Mouse (Mus musculus): ENCODE data around the gene Pnrc2. TPM values are rescaled to one million over a fixed set of nuclear protein-coding genes. Genes with fewer than 3 reads are reported as not detected.
A peak's percentile ranks its signal among the peaks of the same experiment; 100 is the strongest.

Pnrc2 gene
- total and polyA plus RNA-seq, 3 experiments: 7.9 to 264 (median 197) TPM

DNA sequence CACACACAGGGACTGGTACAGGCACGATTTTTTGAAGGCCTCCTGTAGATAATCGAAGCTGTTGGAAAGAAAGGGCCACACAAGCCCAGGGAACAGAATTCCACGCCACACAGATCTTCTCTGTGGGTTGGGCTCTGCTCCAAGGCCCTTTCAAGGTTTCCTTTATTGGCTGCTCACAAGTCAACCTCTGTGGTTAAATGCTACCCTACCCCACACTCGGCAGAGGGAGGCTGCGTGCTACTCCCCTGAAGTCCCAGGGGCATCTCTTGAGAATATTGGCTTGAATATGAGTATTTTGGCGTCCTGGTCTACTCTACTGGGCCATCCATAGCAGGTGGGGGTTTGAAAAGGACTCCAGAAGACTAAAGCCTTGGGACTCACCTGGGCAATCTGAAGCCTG, 22.5 kb upstream of the Pnrc2 start:
- Histone ChIP-seq H3K4me1 (ENCODE audit: insufficient read depth, low read depth, low read length) (peaks cover 74% of the 10 kb centered on the region), H3K27me3 (ENCODE audit: insufficient read depth, low read length) (no peaks in the 10 kb centered on the region), H3K36me3 (replicated peaks) (peaks cover 16% of the 10 kb centered on the region), H3K4me3 (ENCODE audit: low read depth, low read length) (peak overlapping the region; percentile 62), H3K9me3 (replicated peaks) (peaks cover 4% of the 10 kb centered on the region; the same call in 1 of the 2 replicates)
- ATAC-seq (ENCODE audit: extremely low read depth, insufficient number of reproducible peaks, low FRiP score, poor library complexity, severe bottlenecking) (no peak), DNase-seq (ENCODE audit: low spot score) (no peak)
- TF ChIP-seq CTCF (IDR thresholded peaks at IDR 0.05; ENCODE audit: low read depth, low read length) (no peak), POLR2AphosphoS5 (IDR thresholded peaks at IDR 0.05; ENCODE audit: insufficient replicate concordance, low read depth, low read length) (no peak), TAL1 (conservative IDR thresholded peaks at IDR 0.05; ENCODE audit: low read depth, low read length) (no peak), GATA1 (IDR thresholded peaks at IDR 0.05; ENCODE audit: borderline replicate concordance, low read length) (no peak), GATA2 (IDR thresholded peaks at IDR 0.05; ENCODE audit: borderline replicate concordance, low read depth, low read length) (no peak)

DNA sequence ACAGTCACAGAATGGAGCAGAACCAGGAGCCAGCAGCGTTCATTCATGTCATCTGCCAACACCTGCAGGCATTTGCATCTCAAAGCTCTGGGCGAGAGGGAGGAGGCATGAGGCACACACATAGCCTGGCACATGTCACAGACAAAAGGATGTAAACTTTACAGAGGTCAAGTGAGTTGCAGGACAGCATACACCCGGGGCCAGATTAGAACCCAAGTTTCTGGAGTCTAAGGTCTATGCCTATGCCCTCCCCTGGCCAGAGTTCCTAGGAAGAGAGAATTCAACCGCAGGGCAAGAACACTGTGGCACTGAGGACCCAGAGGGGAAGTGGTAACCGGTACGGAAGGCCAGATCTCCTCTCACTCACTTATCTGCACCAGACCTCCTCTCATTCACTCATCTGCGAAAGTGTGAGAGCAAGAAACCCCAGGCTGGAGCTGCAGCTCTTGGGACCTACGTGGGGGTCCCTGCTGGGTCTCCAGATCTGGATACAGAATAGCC, 21.5 kb upstream of the Pnrc2 start, which contains the start of gene Cnr2:
Gene Cnr2, plus strand, starts transcription at position 324 of the 501 bp plus-strand sequence.
- peaks cover 10% of the 10 kb centered on the region for H3K36me3 ChIP-seq (replicated peaks)
- H3K4me3 ChIP-seq (ENCODE audit: low read depth, low read length): peak within 1 kb of the TSS; percentile 62
- DNase-seq (ENCODE audit: low spot score) (no peak), ATAC-seq (ENCODE audit: extremely low read depth, insufficient number of reproducible peaks, low FRiP score, poor library complexity, severe bottlenecking) (no peak)
- no peaks in the 10 kb centered on the region for H3K27me3 ChIP-seq (ENCODE audit: insufficient read depth, low read length)
- peaks cover 74% of the 10 kb centered on the region for H3K4me1 ChIP-seq (ENCODE audit: insufficient read depth, low read depth, low read length)
- H3K9me3 ChIP-seq (replicated peaks): peaks cover 4% of the 10 kb centered on the region; the same call in 1 of the 2 replicates
- TF ChIP-seq TAL1 (conservative IDR thresholded peaks at IDR 0.05; ENCODE audit: low read depth, low read length): 0 out of 2 replicates have a peak, but pooled peaks have one; percentile 7
- TF ChIP-seq GATA2 (IDR thresholded peaks at IDR 0.05; ENCODE audit: borderline replicate concordance, low read depth, low read length): no peak
- no peak for TF ChIP-seq CTCF (IDR thresholded peaks at IDR 0.05; ENCODE audit: low read depth, low read length)

DNA sequence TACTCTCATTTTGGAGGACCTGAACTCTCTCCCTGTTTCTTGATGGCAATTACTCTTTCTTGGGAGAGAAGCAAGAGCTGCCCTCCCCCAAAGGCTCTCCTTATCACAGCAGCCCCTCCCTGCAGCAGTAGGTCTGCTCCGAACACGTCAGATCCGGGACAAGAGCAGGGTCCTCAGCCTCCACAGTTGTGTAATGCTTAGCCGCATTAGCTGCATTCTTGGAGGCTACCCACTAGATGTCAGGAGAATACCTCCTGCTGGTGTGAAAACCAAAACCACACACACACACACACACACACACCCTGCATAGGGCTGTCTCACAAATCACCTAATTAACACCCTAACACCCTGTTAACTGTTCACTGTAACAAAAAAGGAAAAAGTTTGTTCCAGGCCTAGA, 19.2 kb upstream of the Pnrc2 start:
- ATAC-seq (ENCODE audit: extremely low read depth, insufficient number of reproducible peaks, low FRiP score, poor library complexity, severe bottlenecking) (no peak), DNase-seq (ENCODE audit: low spot score) (no peak)
- H3K4me1 ChIP-seq (ENCODE audit: insufficient read depth, low read depth, low read length): peaks cover 65% of the 10 kb centered on the region
- H3K27me3 ChIP-seq (ENCODE audit: insufficient read depth, low read length): peaks cover 4% of the 10 kb centered on the region; the same call in 1 of the 2 replicates
- H3K9me3 ChIP-seq (replicated peaks): peaks cover 4% of the 10 kb centered on the region; the same call in 1 of the 2 replicates
- no peaks in the 10 kb centered on the region for H3K36me3 ChIP-seq (replicated peaks)
- TF ChIP-seq POLR2AphosphoS5 (IDR thresholded peaks at IDR 0.05; ENCODE audit: insufficient replicate concordance, low read depth, low read length) (no peak), TAL1 (conservative IDR thresholded peaks at IDR 0.05; ENCODE audit: low read depth, low read length) (no peak), GATA2 (IDR thresholded peaks at IDR 0.05; ENCODE audit: borderline replicate concordance, low read depth, low read length) (no peak), CTCF (IDR thresholded peaks at IDR 0.05; ENCODE audit: low read depth, low read length) (no peak), GATA1 (IDR thresholded peaks at IDR 0.05; ENCODE audit: borderline replicate concordance, low read length) (no peak)
- no peak overlapping the region for H3K4me3 ChIP-seq (ENCODE audit: low read depth, low read length)

DNA sequence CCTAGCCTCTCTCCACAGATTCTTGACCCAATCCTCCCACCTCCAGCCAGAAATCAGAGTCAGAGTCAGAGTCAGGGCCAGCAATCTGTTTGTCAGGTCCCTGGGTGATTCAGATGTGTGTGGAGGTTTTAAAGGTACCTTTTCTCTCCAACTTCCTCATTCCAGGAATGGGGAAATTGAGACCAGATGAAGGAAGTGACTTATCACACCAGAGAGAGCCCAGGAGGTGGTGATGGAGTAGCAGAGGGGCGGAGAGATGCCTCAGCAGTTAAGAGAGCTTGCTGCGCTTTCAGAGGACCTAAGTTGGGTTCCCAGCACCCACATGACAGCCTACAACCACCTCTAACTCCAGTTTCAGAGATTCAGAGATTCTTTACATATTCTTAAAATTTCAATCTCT, 17.9 kb upstream of the Pnrc2 start:
- Histone ChIP-seq H3K36me3 (replicated peaks) (no peaks in the 10 kb centered on the region), H3K4me1 (ENCODE audit: insufficient read depth, low read depth, low read length) (peaks cover 52% of the 10 kb centered on the region), H3K27me3 (ENCODE audit: insufficient read depth, low read length) (peaks cover 4% of the 10 kb centered on the region; the same call in 1 of the 2 replicates), H3K9me3 (replicated peaks) (peaks cover 4% of the 10 kb centered on the region; the same call in 1 of the 2 replicates), H3K4me3 (ENCODE audit: low read depth, low read length) (no peak overlapping the region)
- no peak for ATAC-seq (ENCODE audit: extremely low read depth, insufficient number of reproducible peaks, low FRiP score, poor library complexity, severe bottlenecking)
- TF ChIP-seq TAL1 (conservative IDR thresholded peaks at IDR 0.05; ENCODE audit: low read depth, low read length) (peak; percentile 26; the same call in 1 of the 2 replicates), GATA2 (IDR thresholded peaks at IDR 0.05; ENCODE audit: borderline replicate concordance, low read depth, low read length) (no peak)
- no peak for DNase-seq (ENCODE audit: low spot score)

DNA sequence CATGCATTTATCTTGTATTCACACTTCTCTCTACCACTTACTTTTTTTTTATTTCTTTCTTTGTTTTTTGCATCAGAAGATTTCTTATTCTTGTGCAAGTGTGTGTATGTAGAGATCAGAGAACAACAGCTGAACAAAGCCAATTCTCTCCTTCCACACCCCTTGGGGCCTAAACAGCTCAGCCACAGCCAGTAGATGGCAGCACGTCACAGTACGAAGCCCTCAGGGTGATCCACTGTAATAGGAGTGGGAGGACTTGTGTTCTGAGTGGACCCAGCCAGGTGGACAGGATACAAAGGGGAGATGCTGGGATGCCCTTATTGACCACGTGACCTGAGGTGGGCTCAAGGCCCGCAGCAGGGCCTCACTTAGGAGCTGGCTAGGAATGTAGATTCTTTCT, 16.2 kb upstream of the Pnrc2 start:
- peaks cover 4% of the 10 kb centered on the region; the same call in 1 of the 2 replicates for H3K9me3 ChIP-seq (replicated peaks)
- peaks cover 42% of the 10 kb centered on the region for H3K4me1 ChIP-seq (ENCODE audit: insufficient read depth, low read depth, low read length)
- H3K4me3 ChIP-seq (ENCODE audit: low read depth, low read length): no peak overlapping the region
- peaks cover 16% of the 10 kb centered on the region for H3K27me3 ChIP-seq (ENCODE audit: insufficient read depth, low read length)
- H3K36me3 ChIP-seq (replicated peaks): no peaks in the 10 kb centered on the region
- ATAC-seq (ENCODE audit: extremely low read depth, insufficient number of reproducible peaks, low FRiP score, poor library complexity, severe bottlenecking) (peak; percentile 34; the same call in 1 of the 2 replicates), DNase-seq (ENCODE audit: low spot score) (peak; percentile 52)
- TF ChIP-seq CTCF (IDR thresholded peaks at IDR 0.05; ENCODE audit: low read depth, low read length): peak; percentile 61
- no peak for TF ChIP-seq GATA2 (IDR thresholded peaks at IDR 0.05; ENCODE audit: borderline replicate concordance, low read depth, low read length)

DNA sequence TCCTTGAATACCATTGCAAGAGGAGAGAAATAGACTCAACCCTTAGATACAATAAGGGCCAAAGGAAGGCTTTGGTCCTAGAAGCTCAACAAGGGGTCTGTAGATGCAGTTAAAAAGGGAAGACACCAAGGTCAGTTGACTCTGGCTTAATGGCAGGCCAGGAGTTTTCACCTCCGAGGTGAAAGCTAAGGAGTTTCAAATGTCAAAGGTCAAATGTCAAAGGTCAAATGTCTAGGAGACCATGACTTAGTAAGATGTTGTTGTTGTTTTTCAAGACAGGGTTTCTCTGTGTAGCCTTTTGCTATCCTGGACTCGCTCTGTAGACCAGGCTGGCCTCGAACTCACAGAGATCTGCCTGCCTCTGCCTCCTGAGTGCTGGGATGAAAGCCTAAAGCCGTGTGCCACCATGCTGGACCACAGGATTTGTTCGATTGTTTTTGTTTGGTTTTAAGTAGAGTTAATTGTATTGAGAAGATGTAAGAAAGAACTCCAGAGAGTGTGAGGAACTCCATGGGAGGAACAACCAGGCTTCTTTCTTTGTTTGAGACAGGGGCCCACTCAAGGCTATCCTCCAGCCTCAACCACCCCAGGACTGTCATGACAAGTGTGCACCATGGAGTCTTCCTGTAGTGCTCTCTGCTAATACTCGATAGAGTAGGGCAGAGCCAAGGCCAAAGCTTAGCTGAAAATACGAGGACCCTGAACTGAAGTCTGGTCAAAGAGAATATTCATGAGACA, 15.7 kb upstream of the Pnrc2 start:
- Histone ChIP-seq H3K36me3 (replicated peaks) (no peaks in the 10 kb centered on the region), H3K27me3 (ENCODE audit: insufficient read depth, low read length) (peaks cover 21% of the 10 kb centered on the region), H3K4me3 (ENCODE audit: low read depth, low read length) (no peak overlapping the region), H3K4me1 (ENCODE audit: insufficient read depth, low read depth, low read length) (peaks cover 38% of the 10 kb centered on the region), H3K9me3 (replicated peaks) (peaks cover 3% of the 10 kb centered on the region; the same call in 1 of the 2 replicates)
- ATAC-seq (ENCODE audit: extremely low read depth, insufficient number of reproducible peaks, low FRiP score, poor library complexity, severe bottlenecking): no peak
- TF ChIP-seq TAL1 (conservative IDR thresholded peaks at IDR 0.05; ENCODE audit: low read depth, low read length) (no peak), POLR2AphosphoS5 (IDR thresholded peaks at IDR 0.05; ENCODE audit: insufficient replicate concordance, low read depth, low read length) (no peak), GATA1 (IDR thresholded peaks at IDR 0.05; ENCODE audit: borderline replicate concordance, low read length) (no peak), GATA2 (IDR thresholded peaks at IDR 0.05; ENCODE audit: borderline replicate concordance, low read depth, low read length) (no peak), CTCF (IDR thresholded peaks at IDR 0.05; ENCODE audit: low read depth, low read length) (no peak)
- no peak for DNase-seq (ENCODE audit: low spot score)
